Mouse (Mus musculus) kidney, postnatal 0 days (tissue): ENCODE data around the gene Zdbf2. TPM values are rescaled to one million over a fixed set of nuclear protein-coding genes. Genes with fewer than 3 reads are reported as not detected.

ENCODE experiments used
- ATAC-seq: fragments of 200-750 bp; cut with Nextera tagmentation; replicated peaks from 2 replicates; pipeline ENCODE4 v1.8.0; 2017; ENCODE audit warnings: low read depth, moderate number of reproducible peaks, moderate TSS enrichment, moderate library complexity; ENCODE audit not compliant: low FRiP score
- DNase-seq: peaks from one replicate; pipeline ENCODE4 v3.0.0-alpha.2; 2016; ENCODE audit warnings: low spot score
- H3K27ac ChIP-seq: fragments of 300-500 bp; sonication (generic); 2 replicates; pipeline ENCODE4 v1.5.1; 2014; ENCODE audit warnings: mild to moderate bottlenecking
- H3K27me3 ChIP-seq: fragments of 300-500 bp; sonication (generic); 2 replicates; pipeline ENCODE4 v1.6.1; 2014; ENCODE audit warnings: low read length, mixed read lengths; ENCODE audit not compliant: insufficient read depth
- H3K36me3 ChIP-seq: fragments of 300-500 bp; sonication (generic); 2 replicates; pipeline ENCODE4 v1.6.1; 2014; ENCODE audit warnings: low read length, mixed read lengths; ENCODE audit not compliant: insufficient read depth
- H3K4me1 ChIP-seq: fragments of 300-500 bp; sonication (generic); replicated peaks from 2 replicates; pipeline ENCODE4 v1.6.1; 2014; ENCODE audit warnings: antibody characterized with exemption, low read length, mixed read lengths; ENCODE audit not compliant: insufficient read depth
- H3K4me2 ChIP-seq: fragments of 300-500 bp; sonication (generic); 2 replicates; pipeline ENCODE4 v1.6.1; 2014; ENCODE audit warnings: mild to moderate bottlenecking, low read length, moderate library complexity, mixed read lengths
- H3K4me3 ChIP-seq: fragments of 300-500 bp; sonication (generic); replicated peaks from 2 replicates; pipeline ENCODE4 v1.5.1; 2014; ENCODE audit warnings: low read depth, low read length
- H3K9ac ChIP-seq: fragments of 300-500 bp; sonication (generic); 2 replicates; pipeline ENCODE4 v1.6.1; 2014; ENCODE audit warnings: low read depth, low read length
- H3K9me3 ChIP-seq: fragments of 300-500 bp; sonication (generic); replicated peaks from 2 replicates; pipeline ENCODE4 v1.6.1; 2016; ENCODE audit warnings: low read length, inconsistent platforms, mixed read lengths
- CTCF ChIP-seq: IDR thresholded peaks from 2 replicates; pipeline ENCODE4 v1.5.1; 2016; ENCODE audit warnings: antibody characterized with exemption, low read depth, mild to moderate bottlenecking, moderate library complexity
- WGBS: fragments of 180-500 bp; shearing (Covaris S2); extraction: QIAGEN DNeasy Blood & Tissue Kit; methylation state at CpG from one replicate; pipeline ENCODE4 v1.1.7; 2014; 5-methylcytosine and 5-hydroxymethylcytosine counted together
- polyA plus RNA-seq: library from polyadenylated mRNA; unstranded; fragments of >200 nt; fragmentation: Nextera tagmentation; extraction: Ambion mirVana; gene quantifications from 2 replicates; pipeline ENCODE4 v1.2.1, GENCODE M21; 2015

Gene Zdbf2
- polyA plus RNA-seq = 2.3 and 2.5 TPM in 2 replicates

DNA sequence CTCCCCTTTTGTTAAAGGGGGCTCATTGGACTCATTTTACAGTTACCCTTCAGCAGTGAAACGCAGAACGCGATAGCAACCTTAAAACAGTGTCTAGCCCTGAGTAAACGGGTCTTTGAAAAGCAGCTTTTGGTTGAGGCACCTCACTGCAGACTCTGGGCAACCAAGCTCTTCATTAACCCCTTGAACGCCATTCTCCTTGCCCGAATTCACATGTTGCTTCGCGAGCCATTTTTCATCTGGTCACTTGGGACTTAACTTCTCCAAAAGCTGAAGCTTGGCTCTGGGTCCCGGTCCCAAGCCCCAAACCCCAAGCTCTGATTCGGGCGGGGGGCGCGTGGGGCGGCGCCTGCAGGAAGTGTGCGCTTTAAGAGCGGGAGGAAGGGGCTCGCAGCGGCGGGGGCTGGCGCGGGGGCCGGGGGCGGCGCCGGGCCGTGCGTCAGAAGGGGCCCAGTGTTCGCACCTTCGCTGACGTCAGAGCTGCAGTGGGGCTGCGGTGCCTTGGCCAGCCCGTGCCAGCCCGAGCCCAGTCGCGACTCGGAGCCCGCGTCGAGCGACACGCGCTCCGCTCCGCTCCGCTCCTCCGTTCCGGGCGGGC, at the start of gene Zdbf2:
TSS of gene Zdbf2 (plus strand) at position 525 of the 598 bp plus-strand sequence.
- H3K4me2 ChIP-seq = peak within 1 kb of the TSS; percentile 73
- no peaks in the 10 kb centered on the region for H3K9me3 ChIP-seq
- H3K9ac ChIP-seq = peak within 1 kb of the TSS; percentile 56; the same call in 1 of the 2 replicates
- no peak for DNase-seq
- H3K36me3 ChIP-seq = no peaks in the 10 kb centered on the region
- WGBS = under 1% methylated on average over 44 of the region's 49 CpGs
- H3K27me3 ChIP-seq = peaks cover 54% of the 10 kb centered on the region
- TF ChIP-seq CTCF = no peak
- H3K27ac ChIP-seq = 0 out of 2 replicates have a peak within 1 kb of the TSS, but pooled peaks have one; percentile 5
- ATAC-seq = peak; percentile 83
- H3K4me1 ChIP-seq = no peaks in the 10 kb centered on the region
- H3K4me3 ChIP-seq = peak within 1 kb of the TSS; percentile 52

DNA sequence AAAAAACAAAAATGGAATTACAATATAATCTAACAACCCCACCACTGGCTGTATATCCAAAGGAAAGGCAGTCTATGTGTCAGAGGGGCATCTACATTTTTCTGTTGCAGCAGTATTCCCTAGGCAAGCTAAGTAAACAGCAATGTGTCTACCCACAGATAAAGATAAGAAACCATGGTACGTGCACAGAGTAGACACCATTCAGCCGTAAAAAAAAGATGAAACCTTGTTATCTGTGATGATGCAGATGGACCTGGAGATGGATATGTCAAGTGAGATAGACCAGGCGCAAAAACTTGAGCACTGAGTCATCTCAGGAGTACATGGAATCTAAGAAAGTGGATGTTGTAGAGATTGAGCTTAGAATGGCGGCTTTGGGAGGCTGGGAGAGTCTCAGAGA, 48.1 kb upstream of the Zdbf2 start:
- Histone ChIP-seq H3K9me3 (no peaks in the 10 kb centered on the region), H3K9ac (no peak overlapping the region), H3K36me3 (no peaks in the 10 kb centered on the region), H3K4me3 (no peak overlapping the region), H3K27ac (no peak overlapping the region), H3K4me1 (no peaks in the 10 kb centered on the region), H3K4me2 (no peak overlapping the region), H3K27me3 (no peaks in the 10 kb centered on the region)
- ATAC-seq (no peak), DNase-seq (no peak)
- no peak for TF ChIP-seq CTCF
- WGBS = 86% methylated on average over 4 of the region's 4 CpGs

DNA sequence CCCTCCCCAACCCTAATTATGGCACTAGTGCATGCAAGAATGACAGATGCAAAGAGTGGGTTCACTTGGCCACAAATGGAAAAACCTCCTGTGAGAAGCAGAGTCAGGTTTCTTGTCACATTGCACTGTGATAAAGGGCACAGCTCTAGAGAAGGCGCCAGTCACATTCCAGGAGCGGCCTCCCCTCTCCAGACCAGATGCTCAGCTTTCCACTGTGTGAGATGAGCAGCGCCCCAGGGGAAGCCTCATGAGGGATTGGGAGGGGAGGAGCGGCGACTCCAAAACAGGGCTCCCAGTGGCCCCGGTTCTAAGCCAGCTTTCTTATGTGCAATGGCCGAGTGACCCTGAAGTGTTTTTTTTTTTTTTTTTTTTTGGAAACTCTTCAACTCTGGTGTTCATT, 47.2 kb upstream of the Zdbf2 start:
- DNase-seq (peak; percentile 56), ATAC-seq (no peak)
- no peak for TF ChIP-seq CTCF
- Histone ChIP-seq H3K36me3 (no peaks in the 10 kb centered on the region), H3K9ac (no peak overlapping the region), H3K4me2 (no peak overlapping the region), H3K4me3 (no peak overlapping the region), H3K27ac (no peak overlapping the region), H3K27me3 (no peaks in the 10 kb centered on the region), H3K9me3 (no peaks in the 10 kb centered on the region), H3K4me1 (no peaks in the 10 kb centered on the region)
- WGBS = 10% methylated on average over 7 of the region's 7 CpGs

DNA sequence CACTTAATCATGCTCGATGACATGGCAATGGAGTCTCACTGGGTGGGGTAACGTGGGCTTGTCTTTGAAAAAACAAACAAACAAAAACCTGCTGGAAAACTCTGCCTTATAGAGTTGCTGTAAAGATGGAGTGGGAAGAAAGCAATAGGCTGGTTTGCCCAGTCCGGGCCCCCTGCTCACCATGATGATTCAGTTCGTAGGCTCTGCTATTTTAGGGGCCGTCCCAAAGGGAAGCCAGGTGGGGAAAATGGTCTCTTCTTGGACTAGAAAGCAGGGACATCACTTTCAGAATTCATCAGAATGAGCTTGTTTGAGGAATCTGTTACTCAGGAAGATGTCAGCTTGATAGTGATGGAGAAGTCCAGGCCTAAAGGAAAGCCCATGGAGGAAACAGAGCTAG, 45.8 kb upstream of the Zdbf2 start:
- Histone ChIP-seq H3K9ac (no peak overlapping the region), H3K36me3 (no peaks in the 10 kb centered on the region), H3K4me3 (no peak overlapping the region), H3K9me3 (no peaks in the 10 kb centered on the region), H3K4me2 (no peak overlapping the region), H3K27ac (no peak overlapping the region), H3K4me1 (no peaks in the 10 kb centered on the region), H3K27me3 (no peaks in the 10 kb centered on the region)
- TF ChIP-seq CTCF = no peak
- ATAC-seq = no peak
- WGBS = 40% methylated on average over 5 of the region's 5 CpGs
- DNase-seq = no peak

DNA sequence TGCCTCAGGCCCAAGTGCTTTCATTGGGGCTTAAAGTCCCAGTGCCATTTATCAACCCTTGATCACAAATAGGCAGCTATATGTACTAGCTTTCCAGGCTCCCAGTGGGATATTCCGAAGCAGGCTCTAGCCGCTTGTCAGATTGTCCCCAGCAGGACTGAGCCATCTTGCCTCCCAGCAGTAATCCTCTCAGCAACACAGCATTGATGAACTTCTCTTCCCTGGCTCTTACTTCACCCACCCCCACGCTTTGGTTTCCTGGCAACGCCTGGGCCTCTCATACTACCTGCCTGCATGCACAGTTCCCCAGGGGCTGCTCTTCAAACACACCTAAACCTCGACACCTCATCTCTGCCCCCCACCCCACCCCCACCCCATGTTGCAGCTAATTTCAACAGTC, 35.7 kb upstream of the Zdbf2 start:
- WGBS = 32% methylated on average over 5 of the region's 5 CpGs
- Histone ChIP-seq H3K36me3 (no peaks in the 10 kb centered on the region), H3K4me3 (no peak overlapping the region), H3K27ac (no peak overlapping the region), H3K4me2 (no peak overlapping the region), H3K9ac (no peak overlapping the region), H3K4me1 (no peaks in the 10 kb centered on the region), H3K9me3 (no peaks in the 10 kb centered on the region), H3K27me3 (no peaks in the 10 kb centered on the region)
- no peak for TF ChIP-seq CTCF
- DNase-seq (no peak), ATAC-seq (no peak)

DNA sequence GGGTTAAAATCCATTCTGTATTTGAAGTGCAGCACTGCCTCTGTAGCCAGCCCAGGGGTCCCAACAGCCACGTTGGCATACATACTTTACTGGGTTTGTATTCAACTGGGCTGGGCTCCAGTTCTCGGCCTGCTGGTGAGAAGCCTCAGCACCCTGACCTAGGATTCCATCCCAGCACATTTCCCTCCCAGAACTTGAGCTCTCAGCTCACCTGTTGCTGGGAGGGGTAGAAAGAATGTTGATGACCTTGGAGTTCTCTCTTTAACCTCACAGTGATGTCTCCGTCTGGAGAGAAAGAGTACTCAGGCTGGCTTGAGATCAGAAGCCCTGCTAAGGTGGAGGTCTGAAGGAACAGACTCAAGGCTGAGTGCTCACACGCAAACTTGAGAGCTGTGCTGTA, 33.8 kb upstream of the Zdbf2 start:
- 64% methylated on average over 4 of the region's 4 CpGs for WGBS
- DNase-seq = no peak
- Histone ChIP-seq H3K9me3 (no peaks in the 10 kb centered on the region), H3K36me3 (no peaks in the 10 kb centered on the region), H3K4me3 (no peak overlapping the region), H3K27me3 (no peaks in the 10 kb centered on the region), H3K4me2 (no peak overlapping the region), H3K9ac (no peak overlapping the region), H3K4me1 (no peaks in the 10 kb centered on the region), H3K27ac (no peak overlapping the region)
- no peak for TF ChIP-seq CTCF
- no peak for ATAC-seq

DNA sequence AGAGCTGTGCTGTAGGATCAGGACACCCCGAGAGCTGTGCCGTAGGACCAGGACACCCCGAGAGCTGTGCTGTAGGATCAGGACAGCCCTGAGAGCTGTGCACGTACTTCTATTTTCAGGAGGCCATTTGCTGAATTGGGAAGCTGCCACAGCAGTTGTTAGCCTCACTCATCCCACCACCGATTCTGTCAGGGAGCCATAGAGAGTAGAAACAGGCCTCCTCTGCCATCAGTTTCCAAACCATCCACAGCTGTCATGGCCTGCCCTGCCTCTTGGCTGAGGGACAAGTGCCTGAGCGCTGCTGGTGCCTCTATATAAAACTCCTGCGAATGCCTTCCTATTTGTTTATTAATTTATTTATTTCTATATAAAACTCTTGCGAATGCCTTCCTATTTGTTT, 33.3 kb upstream of the Zdbf2 start:
- no peaks in the 10 kb centered on the region for H3K9me3 ChIP-seq
- H3K4me3 ChIP-seq = no peak overlapping the region
- DNase-seq (no peak), ATAC-seq (no peak)
- H3K27me3 ChIP-seq = no peaks in the 10 kb centered on the region
- no peaks in the 10 kb centered on the region for H3K36me3 ChIP-seq
- 87% methylated on average over 8 of the region's 8 CpGs for WGBS
- H3K27ac ChIP-seq = no peak overlapping the region
- H3K9ac ChIP-seq = no peak overlapping the region
- TF ChIP-seq CTCF = no peak
- no peaks in the 10 kb centered on the region for H3K4me1 ChIP-seq
- H3K4me2 ChIP-seq = no peak overlapping the region
